Mouse (Mus musculus): ENCODE measurements around the gene Wbp4. TPM values are rescaled to one million over a fixed set of nuclear protein-coding genes. Genes with fewer than 3 reads are reported as not detected.

Gene Wbp4
- polyA plus RNA-seq, 1 experiment: 23.5 TPM

DNA sequence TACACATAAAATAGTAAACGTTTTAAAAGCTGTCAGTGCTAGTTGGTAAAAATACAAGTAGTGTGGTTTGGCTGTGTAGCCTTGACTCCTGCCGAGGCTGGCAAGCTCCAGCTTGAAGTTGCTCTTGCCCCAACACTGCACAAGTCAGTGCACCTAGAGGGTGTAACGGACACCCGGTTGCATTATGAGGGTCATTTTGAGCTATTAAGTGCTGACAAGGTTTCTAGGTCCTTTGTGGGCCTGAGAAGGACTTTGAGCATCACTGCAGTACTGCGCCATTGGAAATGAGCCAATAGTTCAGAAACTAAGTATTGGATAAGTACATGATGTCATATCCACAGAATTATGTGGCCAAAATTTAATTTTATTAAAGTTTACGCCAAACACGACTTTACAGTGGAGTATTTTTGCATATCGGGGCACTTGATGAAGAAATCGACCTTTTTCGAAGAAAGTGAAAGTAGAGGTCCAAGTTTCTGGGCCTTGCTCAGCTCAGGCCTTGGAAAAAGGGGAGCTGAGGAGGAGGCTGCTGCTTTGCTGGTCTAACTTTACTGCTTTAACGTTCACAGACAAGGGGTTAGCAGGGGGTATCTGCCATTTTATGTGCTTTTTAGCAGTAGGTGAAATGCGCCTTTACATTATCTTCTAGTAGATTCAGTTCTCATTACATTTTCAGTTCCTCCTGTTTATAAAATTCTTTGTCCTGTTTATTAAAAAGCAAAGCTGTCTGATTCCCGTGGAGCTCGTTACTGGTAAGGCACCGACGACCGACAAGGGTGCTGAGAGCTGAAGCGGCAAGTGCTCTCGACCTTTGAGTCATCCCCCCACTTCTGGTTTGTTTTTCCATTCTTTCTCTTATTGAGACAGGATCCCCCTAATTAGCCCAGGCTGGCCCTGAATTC is 37.7 kb upstream of the Wbp4 start:
- TF ChIP-seq POLR2A (IDR thresholded peaks at IDR 0.05; ENCODE audit: borderline replicate concordance, extremely low read depth, insufficient read depth, insufficient read length, poor library complexity, severe bottlenecking): no peak
- no peak for TF ChIP-seq CTCF (IDR thresholded peaks at IDR 0.05; ENCODE audit: borderline replicate concordance, extremely low read depth, insufficient read depth, insufficient read length)
- no peak for DNase-seq (ENCODE audit: low read depth)

DNA sequence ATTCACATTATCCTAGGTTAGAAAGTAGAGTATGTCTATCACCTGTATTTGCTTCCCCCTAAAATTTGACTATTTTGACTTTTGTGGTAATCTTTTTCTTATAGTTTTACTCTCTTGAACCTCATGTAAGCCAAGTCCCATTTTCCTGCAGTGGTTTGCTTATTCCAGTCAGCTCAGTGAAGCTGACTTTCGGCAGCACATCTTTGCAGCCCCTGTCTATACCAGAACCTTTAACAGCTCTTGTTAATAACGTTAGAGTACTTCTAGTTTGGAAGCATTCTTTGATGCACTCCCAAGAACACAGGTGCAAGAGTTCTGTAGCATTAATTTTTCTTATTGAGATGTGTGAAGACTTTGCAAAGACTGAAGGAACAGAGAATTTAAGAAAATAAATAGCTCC is 36.8 kb upstream of the Wbp4 start:
- no peak for DNase-seq (ENCODE audit: low read depth)
- TF ChIP-seq CTCF (IDR thresholded peaks at IDR 0.05; ENCODE audit: borderline replicate concordance, extremely low read depth, insufficient read depth, insufficient read length): no peak
- TF ChIP-seq POLR2A (IDR thresholded peaks at IDR 0.05; ENCODE audit: borderline replicate concordance, extremely low read depth, insufficient read depth, insufficient read length, poor library complexity, severe bottlenecking): no peak

DNA sequence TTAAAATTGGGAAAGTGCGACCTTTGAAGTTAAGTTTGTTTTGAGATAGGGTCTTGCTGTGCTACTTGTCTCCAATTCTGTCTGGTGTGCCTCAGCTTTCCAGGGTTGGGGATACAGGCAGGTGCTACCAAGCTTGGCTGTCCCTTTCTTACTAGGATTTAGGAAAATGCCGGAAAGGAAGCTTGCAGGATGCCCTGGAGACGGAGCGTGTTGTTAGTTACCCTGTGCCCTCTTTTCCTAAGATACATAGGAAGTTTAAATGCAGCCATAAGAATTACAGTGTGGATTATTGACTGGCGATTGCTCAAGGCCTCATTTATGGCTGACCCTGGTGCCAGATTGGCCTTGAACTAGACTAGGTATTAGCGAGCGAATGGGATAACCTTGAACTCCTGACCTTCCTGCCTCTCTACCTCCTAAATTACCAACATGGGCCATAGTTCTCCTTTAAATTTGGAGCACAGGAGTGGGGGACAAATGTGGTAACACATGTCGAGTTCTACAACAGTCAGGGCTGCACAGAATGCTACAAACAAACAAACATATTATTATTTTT is 35.9 kb upstream of the Wbp4 start:
- TF ChIP-seq CTCF (IDR thresholded peaks at IDR 0.05; ENCODE audit: borderline replicate concordance, extremely low read depth, insufficient read depth, insufficient read length) (no peak), POLR2A (IDR thresholded peaks at IDR 0.05; ENCODE audit: borderline replicate concordance, extremely low read depth, insufficient read depth, insufficient read length, poor library complexity, severe bottlenecking) (no peak)
- no peak for DNase-seq (ENCODE audit: low read depth)

DNA sequence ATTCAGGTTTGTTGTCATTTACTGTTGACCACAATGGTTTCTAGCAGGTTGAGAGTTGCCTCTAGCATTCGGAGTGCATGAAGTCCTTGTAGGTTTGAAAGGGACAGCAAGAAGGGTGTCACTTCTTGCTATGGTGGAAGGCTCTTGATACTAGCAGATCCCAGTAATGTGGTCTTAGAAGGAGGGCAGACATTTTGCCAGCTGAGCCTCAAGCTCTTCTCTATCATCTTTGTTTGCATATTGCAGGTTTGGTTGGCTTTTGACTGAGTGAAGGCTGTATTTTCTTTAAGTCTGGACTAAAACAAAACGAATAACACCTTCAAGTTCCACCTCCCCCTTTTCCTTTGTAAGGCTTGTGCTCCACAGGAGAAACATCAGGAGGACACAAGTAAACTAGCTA is 35.4 kb upstream of the Wbp4 start:
- no peak for TF ChIP-seq CTCF (IDR thresholded peaks at IDR 0.05; ENCODE audit: borderline replicate concordance, extremely low read depth, insufficient read depth, insufficient read length)
- TF ChIP-seq POLR2A (IDR thresholded peaks at IDR 0.05; ENCODE audit: borderline replicate concordance, extremely low read depth, insufficient read depth, insufficient read length, poor library complexity, severe bottlenecking): no peak
- DNase-seq (ENCODE audit: low read depth): no peak

DNA sequence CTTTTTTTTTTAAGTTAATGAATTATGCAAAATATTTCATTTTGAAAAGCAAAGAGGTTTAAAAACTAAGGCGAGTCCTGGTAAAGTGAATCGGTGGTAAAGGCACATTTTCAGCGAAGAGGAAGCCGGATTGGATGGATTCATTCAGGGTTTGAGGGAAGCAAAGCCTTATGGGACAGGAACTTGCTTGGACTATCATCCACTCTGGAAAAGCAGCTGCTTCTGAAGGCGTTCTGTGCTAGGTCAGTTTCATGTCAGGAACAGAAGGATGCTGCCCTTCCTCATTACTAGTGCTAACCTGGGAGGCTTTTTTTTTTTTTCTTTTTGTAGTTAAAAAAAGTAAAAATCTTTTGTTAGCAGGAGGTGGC is 34.9 kb upstream of the Wbp4 start:
- no peak for DNase-seq (ENCODE audit: low read depth)
- TF ChIP-seq POLR2A (IDR thresholded peaks at IDR 0.05; ENCODE audit: borderline replicate concordance, extremely low read depth, insufficient read depth, insufficient read length, poor library complexity, severe bottlenecking) (no peak), CTCF (IDR thresholded peaks at IDR 0.05; ENCODE audit: borderline replicate concordance, extremely low read depth, insufficient read depth, insufficient read length) (no peak)

DNA sequence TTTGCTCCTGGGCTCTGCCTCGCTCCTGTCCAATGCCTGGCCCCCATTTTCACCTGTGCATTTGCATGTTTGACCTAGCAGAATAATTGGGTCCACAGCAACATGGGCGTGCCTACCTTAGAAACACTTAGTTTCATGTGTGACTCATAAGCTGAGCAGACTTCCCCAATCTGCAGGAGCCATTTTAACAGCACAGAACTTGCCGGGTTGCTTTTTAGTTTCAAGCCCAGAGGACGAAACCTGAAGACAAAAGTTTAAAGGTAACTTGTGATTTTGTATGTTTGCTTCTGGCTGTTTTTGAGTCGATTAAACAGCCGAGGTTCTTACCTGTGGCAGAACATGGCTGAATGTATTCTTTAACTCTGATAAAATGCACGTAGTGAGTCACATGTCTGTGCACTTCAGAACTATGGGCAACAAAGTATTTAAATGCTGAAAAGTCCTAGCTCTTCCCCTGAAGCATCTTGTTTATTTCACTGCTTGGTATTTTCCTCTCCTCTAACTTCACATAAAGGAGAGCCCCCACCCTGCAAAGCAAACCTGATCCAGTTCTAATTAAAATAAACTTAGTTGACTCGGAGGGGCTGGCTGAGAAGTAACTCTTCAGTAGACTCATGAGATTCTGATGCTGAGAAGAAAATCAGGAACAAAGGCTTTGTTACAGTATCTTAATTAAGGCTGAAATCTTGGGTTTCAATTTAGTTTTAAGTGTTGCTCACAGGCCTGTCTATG is 34.4 kb upstream of the Wbp4 start:
- no peak for DNase-seq (ENCODE audit: low read depth)
- TF ChIP-seq POLR2A (IDR thresholded peaks at IDR 0.05; ENCODE audit: borderline replicate concordance, extremely low read depth, insufficient read depth, insufficient read length, poor library complexity, severe bottlenecking): no peak
- no peak for TF ChIP-seq CTCF (IDR thresholded peaks at IDR 0.05; ENCODE audit: borderline replicate concordance, extremely low read depth, insufficient read depth, insufficient read length)

DNA sequence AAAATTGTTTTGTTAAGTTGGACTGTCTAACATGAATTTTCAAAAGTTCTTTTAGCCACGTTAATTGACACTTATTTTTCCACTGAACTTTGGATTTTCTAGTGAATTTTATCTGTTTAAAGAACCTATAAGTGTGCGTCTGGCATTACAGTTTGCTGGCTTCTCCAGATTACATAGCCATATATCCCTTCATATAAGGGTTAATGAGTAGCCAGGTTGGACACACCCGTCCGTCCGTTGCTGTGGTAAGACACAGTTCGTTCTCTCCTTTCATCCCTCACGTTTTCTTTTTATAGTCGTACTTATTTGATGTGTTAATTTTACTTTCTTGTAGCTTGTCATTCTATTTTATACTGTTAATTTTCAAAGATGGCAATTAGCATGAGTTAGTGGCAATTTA is 33.8 kb upstream of the Wbp4 start:
- DNase-seq (ENCODE audit: low read depth): no peak
- TF ChIP-seq CTCF (IDR thresholded peaks at IDR 0.05; ENCODE audit: borderline replicate concordance, extremely low read depth, insufficient read depth, insufficient read length) (no peak), POLR2A (IDR thresholded peaks at IDR 0.05; ENCODE audit: borderline replicate concordance, extremely low read depth, insufficient read depth, insufficient read length, poor library complexity, severe bottlenecking) (no peak)

DNA sequence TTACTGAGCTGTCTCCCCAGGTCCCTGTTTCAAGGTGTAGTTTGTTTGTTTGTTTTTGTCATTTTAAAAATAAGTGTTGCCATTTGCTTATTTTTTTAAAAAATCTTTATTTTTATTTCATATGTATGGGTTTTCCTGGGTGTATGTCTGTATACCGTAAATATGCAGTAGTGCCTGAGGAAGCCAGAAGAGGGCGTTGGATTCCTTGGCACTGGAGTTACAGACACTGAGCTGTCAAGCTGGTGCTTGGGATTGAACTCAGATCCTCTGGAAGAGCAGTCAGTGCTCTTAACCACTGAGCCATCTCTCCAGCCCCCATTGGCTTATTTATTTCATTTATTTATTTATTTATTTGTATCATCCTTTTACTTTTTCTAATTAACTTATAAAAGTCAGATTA is 32.6 kb upstream of the Wbp4 start:
- DNase-seq (ENCODE audit: low read depth): no peak
- no peak for TF ChIP-seq CTCF (IDR thresholded peaks at IDR 0.05; ENCODE audit: borderline replicate concordance, extremely low read depth, insufficient read depth, insufficient read length)
- TF ChIP-seq POLR2A (IDR thresholded peaks at IDR 0.05; ENCODE audit: borderline replicate concordance, extremely low read depth, insufficient read depth, insufficient read length, poor library complexity, severe bottlenecking): no peak

DNA sequence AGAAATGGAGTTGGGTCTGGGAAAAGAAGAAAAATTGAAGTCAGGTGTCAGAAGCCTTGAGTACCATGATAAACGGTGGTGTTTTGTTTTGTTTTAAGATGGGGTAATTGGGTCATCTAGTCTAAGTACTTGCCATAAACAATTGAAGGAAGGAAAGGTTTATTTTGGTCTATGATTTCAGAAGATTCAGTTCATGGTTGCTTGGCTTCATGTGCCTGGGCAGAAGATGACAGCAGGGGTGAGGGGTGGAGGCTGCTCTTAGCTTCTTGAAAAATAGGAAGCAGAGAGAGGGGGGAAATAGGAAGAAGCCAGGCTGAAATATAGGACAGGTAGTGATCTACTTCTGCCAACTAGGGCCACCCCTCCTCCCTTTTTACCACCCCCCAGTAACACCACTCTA is 30.2 kb upstream of the Wbp4 start:
- TF ChIP-seq CTCF (IDR thresholded peaks at IDR 0.05; ENCODE audit: borderline replicate concordance, extremely low read depth, insufficient read depth, insufficient read length) (no peak), POLR2A (IDR thresholded peaks at IDR 0.05; ENCODE audit: borderline replicate concordance, extremely low read depth, insufficient read depth, insufficient read length, poor library complexity, severe bottlenecking) (no peak)
- no peak for DNase-seq (ENCODE audit: low read depth)

DNA sequence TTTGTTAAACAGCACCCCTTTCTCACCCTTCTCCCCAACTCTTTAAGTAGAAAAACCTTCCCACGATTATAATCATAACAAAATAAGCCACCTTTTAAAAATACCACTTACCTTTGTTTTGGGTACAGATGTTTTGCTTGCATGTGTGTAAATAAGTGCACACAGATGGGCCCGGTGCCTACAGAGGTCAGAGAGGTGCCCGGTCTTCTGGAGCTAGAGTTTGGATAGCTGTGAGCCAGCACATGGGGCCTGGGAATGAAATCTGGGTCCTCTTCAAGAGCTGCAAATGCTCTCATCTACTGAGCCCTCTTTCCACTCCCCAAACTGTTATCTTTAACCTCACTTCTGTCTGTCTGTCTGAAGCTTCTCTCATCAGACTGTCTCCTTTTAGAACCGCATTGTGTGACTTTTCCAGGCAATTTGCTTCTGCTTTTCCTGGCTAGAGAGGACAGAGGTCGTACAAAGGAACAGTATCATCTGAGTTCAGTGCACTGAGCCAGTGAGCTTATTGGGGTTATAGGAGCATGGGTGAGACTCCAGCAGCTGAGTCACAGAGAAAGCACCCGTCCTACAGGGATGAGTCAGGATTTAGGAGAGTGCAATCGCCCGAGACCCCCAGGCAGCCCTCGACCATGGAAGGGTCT is 27.5 kb upstream of the Wbp4 start:
- no peak for TF ChIP-seq POLR2A (IDR thresholded peaks at IDR 0.05; ENCODE audit: borderline replicate concordance, extremely low read depth, insufficient read depth, insufficient read length, poor library complexity, severe bottlenecking)
- no peak for TF ChIP-seq CTCF (IDR thresholded peaks at IDR 0.05; ENCODE audit: borderline replicate concordance, extremely low read depth, insufficient read depth, insufficient read length)
- DNase-seq (ENCODE audit: low read depth): no peak

DNA sequence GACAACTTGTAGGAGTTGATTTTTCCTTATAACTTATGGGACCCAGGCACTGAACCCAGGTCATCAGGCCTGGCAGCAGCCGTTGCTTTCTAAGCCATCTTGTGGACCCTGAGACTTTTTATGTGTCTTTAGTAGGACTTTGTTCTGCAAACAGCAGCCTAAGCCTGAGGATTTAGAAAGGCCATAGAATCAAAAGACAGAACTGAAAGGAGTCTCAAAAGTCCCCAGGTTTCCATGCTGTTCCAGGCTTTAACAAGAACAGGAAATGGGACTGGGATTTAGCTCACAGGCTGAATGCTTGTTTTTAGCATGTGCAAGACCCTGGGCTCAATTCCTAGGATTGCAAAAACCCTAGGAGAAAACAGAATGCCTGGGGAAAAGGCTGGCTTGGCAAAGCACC is 26.5 kb upstream of the Wbp4 start:
- TF ChIP-seq POLR2A (IDR thresholded peaks at IDR 0.05; ENCODE audit: borderline replicate concordance, extremely low read depth, insufficient read depth, insufficient read length, poor library complexity, severe bottlenecking) (no peak), CTCF (IDR thresholded peaks at IDR 0.05; ENCODE audit: borderline replicate concordance, extremely low read depth, insufficient read depth, insufficient read length) (no peak)

More for the DNA sequence above, 26.5 kb upstream of the Wbp4 start:
- no peak for DNase-seq (ENCODE audit: low read depth)

All from brain, embryonic 14.5 days (tissue).